Mouse (Mus musculus): ENCODE measurements around the gene Fam69a.

GRCm38 (mm10) chr5:107863971-107864370 is 122.9 kb downstream of the Fam69a start:
- TF ChIP-seq CTCF (IDR thresholded peaks at IDR 0.05; ENCODE audit: control insufficient read depth, insufficient read depth, low read length), result no peak
- no peak for TF ChIP-seq POLR2A (IDR thresholded peaks at IDR 0.05; ENCODE audit: borderline replicate concordance, control insufficient read depth, low read depth, low read length)
